Mouse (Mus musculus): Measurements from ENCODE around the gene Rimbp2. TPM values are rescaled to one million over a fixed set of nuclear protein-coding genes. Genes with fewer than 3 reads are reported as not detected.
"Not testable (repeated sequence)": the region's sequence is repeated elsewhere in the genome, so short reads cannot be mapped to it uniquely, and the experiment has no call there.

Gene Rimbp2
- polyA plus RNA-seq, 1 experiment = not detected

DNA sequence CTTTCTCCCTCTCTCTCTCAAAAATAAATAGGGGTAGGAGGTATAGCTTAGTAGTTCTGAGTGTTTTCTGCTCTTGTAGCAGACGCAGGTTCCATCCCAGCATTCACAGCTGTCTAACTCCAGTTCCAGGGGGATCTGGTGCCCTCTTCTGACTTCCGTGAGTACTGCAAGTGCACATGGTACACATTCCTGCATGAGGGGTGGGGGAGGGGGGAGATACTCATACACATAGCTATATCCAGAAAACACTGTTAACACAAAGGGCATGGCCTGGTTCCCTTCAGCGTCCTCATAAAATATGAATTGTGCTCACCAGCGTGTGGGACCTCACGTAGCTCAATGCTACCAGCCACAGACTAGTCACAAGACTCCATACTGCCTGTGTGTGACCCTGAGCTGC lies 223.9 kb downstream of the Rimbp2 start:
- no peaks in the 10 kb centered on the region for H3K4me1 ChIP-seq (ENCODE audit: control insufficient read depth)
- H3K27me3 ChIP-seq (ENCODE audit: control insufficient read depth) = no peaks in the 10 kb centered on the region
- peaks cover 9% of the 10 kb centered on the region; the same call in 1 of the 2 replicates for H3K9me3 ChIP-seq (ENCODE audit: control insufficient read depth, low read length)
- TF ChIP-seq TAL1 (IDR thresholded peaks at IDR 0.05; ENCODE audit: low read length) (no peak), GATA1 (IDR thresholded peaks at IDR 0.05; ENCODE audit: low read length) (no peak)
- no peak overlapping the region for H3K4me3 ChIP-seq (replicated peaks)
- no peaks in the 10 kb centered on the region for H3K36me3 ChIP-seq (ENCODE audit: control insufficient read depth)

DNA sequence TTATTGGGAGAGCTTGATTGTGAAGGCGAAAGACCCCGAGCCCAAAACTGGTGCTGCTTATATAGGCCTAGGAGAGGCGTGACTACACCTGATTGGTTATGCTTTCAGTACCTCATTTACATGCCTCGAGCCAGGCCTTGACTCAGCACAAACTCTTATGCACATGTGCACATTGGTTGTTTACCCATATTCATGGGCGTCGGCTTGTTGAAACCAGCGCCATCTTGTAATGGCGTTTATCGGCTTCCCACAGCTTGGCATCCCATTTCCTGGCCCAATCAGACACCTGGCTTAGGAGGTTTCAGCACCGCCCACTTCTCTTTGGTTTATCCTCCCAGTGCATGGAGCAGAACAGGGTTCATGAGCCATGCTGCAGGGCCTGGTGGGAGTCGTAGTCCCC lies 232.8 kb downstream of the Rimbp2 start:
- not testable (repeated sequence) for H3K4me1 ChIP-seq (ENCODE audit: control insufficient read depth); H3K27me3 ChIP-seq (ENCODE audit: control insufficient read depth); H3K36me3 ChIP-seq (ENCODE audit: control insufficient read depth); H3K4me3 ChIP-seq (replicated peaks)
- H3K9me3 ChIP-seq (ENCODE audit: control insufficient read depth, low read length) = peaks cover 20% of the 10 kb centered on the region

DNA sequence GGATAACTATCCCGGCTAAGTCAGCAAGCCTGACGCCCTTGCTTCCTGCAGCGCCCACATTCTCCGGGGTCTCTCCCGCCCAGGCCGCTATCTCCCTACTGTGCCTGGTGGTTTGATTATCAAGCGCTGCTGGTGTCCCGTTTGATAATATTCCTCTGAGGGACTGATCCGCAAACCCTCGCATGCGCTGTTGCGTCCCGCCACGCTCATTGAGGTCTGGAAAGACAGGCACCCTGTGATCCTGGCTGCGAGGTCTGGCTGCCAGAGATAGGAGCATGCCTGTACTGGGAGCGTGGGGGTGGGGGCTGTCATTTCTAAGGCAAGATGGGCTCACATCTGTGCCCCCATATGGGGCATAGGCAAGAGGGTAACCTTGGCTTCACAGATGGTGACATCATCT lies 238.1 kb downstream of the Rimbp2 start:
- Histone ChIP-seq H3K4me3 (replicated peaks) (no peak overlapping the region), H3K36me3 (ENCODE audit: control insufficient read depth) (no peaks in the 10 kb centered on the region), H3K9me3 (ENCODE audit: control insufficient read depth, low read length) (peaks cover 50% of the 10 kb centered on the region), H3K27me3 (ENCODE audit: control insufficient read depth) (no peaks in the 10 kb centered on the region; the same call in 1 of the 2 replicates), H3K4me1 (ENCODE audit: control insufficient read depth) (no peaks in the 10 kb centered on the region)
- no peak for TF ChIP-seq GATA1 (IDR thresholded peaks at IDR 0.05; ENCODE audit: low read length)
- TF ChIP-seq TAL1 (IDR thresholded peaks at IDR 0.05; ENCODE audit: low read length) = no peak

DNA sequence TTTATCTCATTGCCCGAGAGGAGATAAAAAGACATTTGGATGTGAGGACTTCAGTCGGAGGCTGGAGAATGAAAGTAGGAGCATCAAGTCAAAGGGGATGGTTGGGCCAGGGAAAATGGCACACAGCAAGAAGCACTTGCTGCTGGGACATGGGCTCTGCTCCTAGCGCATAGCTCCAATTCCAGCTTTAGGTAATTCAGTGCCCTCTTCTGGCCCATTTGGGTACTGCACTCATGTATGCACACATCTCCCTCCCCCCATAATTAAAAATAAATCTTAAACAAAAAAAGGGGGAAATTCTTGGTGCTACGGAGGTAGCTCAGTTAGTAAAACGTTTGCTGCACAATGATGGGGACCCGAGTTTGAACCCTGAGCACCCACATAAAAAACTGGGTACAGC lies 241.4 kb downstream of the Rimbp2 start:
- Histone ChIP-seq H3K4me3 (replicated peaks) (no peak overlapping the region), H3K36me3 (ENCODE audit: control insufficient read depth) (no peaks in the 10 kb centered on the region), H3K9me3 (ENCODE audit: control insufficient read depth, low read length) (peaks cover 63% of the 10 kb centered on the region), H3K4me1 (ENCODE audit: control insufficient read depth) (no peaks in the 10 kb centered on the region), H3K27me3 (ENCODE audit: control insufficient read depth) (no peaks in the 10 kb centered on the region; the same call in 1 of the 2 replicates)
- TF ChIP-seq GATA1 (IDR thresholded peaks at IDR 0.05; ENCODE audit: low read length) (no peak), TAL1 (IDR thresholded peaks at IDR 0.05; ENCODE audit: low read length) (no peak)

DNA sequence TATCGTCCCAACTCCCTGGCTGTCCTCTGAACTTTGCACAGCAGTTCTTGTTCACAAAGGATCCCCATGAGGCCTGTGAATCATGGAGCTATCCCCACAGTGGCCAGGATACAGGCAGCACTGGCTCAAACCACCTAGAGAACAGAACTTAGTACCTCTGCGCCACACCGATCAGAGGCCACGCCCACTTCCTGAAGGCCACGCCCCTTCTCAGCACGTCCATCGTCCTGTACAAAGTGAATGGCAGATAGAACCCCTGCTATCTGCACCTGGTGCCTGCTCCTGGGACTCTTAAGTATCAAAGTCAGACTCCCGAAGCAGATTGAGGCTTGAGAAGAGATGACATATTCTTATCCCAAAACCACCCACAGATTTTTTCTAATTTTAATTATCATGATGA lies 242.7 kb downstream of the Rimbp2 start:
- TF ChIP-seq GATA1 (IDR thresholded peaks at IDR 0.05; ENCODE audit: low read length) (no peak), TAL1 (IDR thresholded peaks at IDR 0.05; ENCODE audit: low read length) (no peak)
- H3K4me1 ChIP-seq (ENCODE audit: control insufficient read depth) = no peaks in the 10 kb centered on the region
- H3K9me3 ChIP-seq (ENCODE audit: control insufficient read depth, low read length) = peaks cover 67% of the 10 kb centered on the region
- no peak overlapping the region for H3K4me3 ChIP-seq (replicated peaks)
- H3K27me3 ChIP-seq (ENCODE audit: control insufficient read depth) = no peaks in the 10 kb centered on the region; the same call in 1 of the 2 replicates
- no peaks in the 10 kb centered on the region for H3K36me3 ChIP-seq (ENCODE audit: control insufficient read depth)

DNA sequence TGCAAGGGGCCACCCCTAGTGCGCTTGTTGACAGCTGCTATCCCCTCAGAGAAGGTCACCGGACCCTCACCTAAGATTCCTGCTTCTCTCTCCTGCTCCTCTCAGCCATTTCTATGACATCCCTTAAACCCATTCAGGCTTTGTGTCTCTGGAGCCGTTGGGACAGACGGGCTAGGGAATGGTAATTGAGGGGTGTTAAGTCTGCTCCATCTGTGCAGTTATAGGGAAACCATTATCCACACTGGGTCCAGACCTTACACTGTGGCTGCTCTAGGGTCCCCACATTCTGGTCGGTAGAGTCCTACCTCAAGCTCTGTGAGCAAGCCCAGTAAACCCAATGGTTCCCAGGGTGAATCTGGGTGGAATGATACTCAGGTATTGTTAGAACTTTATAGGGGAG lies 244.4 kb downstream of the Rimbp2 start:
- no peak overlapping the region for H3K4me3 ChIP-seq (replicated peaks)
- no peaks in the 10 kb centered on the region for H3K4me1 ChIP-seq (ENCODE audit: control insufficient read depth)
- no peaks in the 10 kb centered on the region for H3K36me3 ChIP-seq (ENCODE audit: control insufficient read depth)
- TF ChIP-seq GATA1 (IDR thresholded peaks at IDR 0.05; ENCODE audit: low read length) (no peak), TAL1 (IDR thresholded peaks at IDR 0.05; ENCODE audit: low read length) (no peak)
- H3K27me3 ChIP-seq (ENCODE audit: control insufficient read depth) = no peaks in the 10 kb centered on the region
- H3K9me3 ChIP-seq (ENCODE audit: control insufficient read depth, low read length) = peaks cover 65% of the 10 kb centered on the region

Other genes with a start within 250 kb of the Rimbp2 start
- gene Stx2, start 55.1 kb upstream of the Rimbp2 start, polyA plus RNA-seq (2012) = 12.8 and 18.3 TPM in 2 replicates
- 624 and 816 TPM in 2 replicates for gene Ran, start 66.6 kb upstream of the Rimbp2 start, polyA plus RNA-seq (2012)
- gene Adgrd1, start 143.3 kb upstream of the Rimbp2 start, polyA plus RNA-seq (2012) = not detected in 2 replicates